Mouse (Mus musculus) liver (tissue): ENCODE results near the gene Rom1.
A peak's percentile ranks its signal among the peaks of the same experiment; 100 is the strongest.
"Not testable (repeated sequence)": the region's sequence is repeated elsewhere in the genome, so short reads cannot be mapped to it uniquely, and the experiment has no call there.

ENCODE experiments used
- DNase-seq: peaks from one replicate; pipeline ENCODE4 v3.0.0-alpha.2; 2020; ENCODE audit warnings: mixed read lengths

The Rom1 gene

DNA sequence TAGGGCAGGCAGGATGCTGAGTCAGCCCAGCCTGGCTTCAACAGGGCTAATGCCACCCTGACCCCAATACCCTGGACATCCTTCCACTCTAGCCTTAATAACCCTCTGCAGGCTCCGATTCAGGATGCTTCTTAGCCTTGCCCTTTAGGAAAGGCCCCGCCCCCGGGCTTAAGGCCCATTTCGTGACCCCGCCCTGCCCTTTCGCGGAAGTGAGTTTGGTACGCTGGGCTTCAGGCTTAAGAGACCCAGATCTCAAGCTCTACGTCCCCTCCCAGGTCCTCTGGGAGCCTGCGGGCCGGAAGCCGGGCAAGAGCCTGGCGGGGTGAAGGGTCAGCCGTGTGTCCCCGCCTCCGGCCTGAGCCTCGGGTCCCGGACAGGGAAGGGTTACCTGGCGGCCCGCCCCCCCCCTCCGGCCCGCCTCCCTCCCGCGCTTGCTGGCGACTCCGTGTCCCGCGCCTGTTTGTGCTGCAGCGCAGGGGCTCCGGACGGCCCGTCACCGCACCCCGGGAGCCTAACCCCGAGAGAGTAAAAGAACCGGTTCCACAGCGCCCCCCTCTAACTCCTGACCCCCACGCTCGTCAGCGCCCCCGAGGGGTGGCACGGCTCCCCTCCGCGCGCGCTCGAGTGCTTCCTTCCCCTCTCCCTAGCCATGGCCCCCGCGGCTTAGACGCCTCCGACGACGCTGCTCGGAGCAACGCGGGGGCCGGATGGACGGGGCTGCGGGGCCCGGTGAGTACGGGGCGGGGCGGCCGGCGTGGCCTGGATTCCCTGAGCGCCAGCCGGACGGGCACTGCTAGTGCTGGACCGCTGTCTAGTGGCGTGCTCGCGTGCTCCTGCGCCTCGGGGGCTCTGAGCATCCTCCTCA lies at the start of gene Rom1, which contains the start of gene Eml3:
Rom1 (minus strand) TSS at position 133 of the 865 bp plus-strand sequence.
Eml3 (plus strand) TSS at position 329 of the 865 bp plus-strand sequence.
- peak; percentile 89 for DNase-seq

GRCm38 (mm10) chr19:8976535-8976934 lies 47.4 kb upstream of the Rom1 start:
- DNase-seq = peak; percentile 48

DNA sequence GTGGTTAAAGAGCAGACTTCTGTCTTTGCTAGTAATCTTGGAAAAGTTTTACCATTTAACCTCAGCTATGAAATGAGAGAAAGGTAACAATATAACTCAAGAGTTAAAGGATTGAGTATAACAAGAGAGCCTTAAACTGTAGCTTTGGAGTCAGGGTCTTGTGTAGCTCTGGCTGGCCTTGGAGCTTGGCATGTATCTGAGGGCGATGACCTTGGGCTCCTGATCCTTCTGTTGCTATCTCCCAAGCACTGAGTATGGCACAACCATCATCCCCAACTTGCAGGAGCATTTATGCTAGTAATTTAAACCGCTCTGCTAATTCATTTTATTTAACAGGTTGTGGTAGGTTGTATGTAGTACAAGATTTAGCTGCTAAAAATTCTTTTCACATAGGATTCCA lies 46.3 kb upstream of the Rom1 start:
- no peak for DNase-seq

GRCm38 (mm10) chr19:8974638-8975037 lies 45.5 kb upstream of the Rom1 start:
- DNase-seq = no peak

DNA sequence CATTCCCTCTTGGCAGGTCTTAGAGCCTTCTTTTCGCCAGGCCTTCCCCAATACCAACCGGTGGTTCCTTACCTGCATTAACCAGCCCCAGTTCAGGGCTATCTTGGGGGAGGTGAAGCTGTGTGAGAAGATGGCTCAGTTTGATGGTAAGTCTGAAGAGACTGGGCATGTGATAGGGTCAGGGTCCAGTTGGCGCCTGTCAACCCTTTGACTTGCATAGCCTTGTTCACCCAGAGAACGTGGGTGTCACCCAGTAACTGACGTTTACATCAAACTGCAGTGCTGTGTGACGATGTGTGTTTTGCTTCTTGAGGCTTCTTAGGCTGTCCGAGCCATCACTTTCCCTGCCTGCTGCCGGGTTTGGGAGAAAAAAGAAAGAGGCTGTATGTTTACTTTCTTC lies 43.3 kb upstream of the Rom1 start:
- not testable (repeated sequence) for DNase-seq

DNA sequence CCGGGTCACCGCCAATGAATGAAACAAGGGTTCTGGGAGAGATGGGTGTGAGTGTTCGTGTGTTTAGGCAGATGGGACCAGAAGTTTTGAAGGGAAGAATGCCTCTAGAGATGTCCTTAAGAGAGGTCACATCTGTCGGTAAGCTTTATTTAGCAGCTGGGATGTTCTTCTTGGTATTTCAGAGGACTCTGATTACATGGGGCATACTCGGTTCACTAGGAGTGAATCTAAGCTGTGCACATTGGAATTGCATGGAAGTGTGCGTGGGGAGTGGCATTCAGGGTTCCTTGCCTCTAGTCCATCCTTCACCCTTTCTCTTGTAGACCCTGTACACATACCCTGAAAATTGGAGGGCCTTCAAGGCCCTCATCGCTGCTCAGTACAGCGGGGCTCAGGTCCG lies 38.7 kb upstream of the Rom1 start:
- DNase-seq = no peak

DNA sequence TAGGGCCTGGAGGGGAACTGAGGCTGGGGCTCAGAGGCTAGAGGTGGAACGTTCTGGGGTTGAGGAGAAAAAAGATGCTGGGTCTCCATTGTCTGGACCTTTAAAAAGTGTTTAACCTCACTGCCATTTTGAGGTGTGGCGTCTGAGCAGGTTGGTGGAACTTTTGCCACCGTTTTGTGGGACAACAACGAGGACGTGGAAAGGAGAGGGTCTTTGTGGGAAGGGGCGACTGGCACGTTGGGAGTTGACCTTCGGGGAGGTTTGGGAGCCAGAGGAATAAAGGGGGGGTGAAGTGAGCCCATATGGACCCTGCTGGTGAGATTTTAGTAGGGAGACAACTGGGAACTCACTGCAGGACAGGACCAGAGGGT lies 38.2 kb upstream of the Rom1 start:
- no peak for DNase-seq

- DNase-seq = peak; percentile 99
These were observed 37.6 kb upstream of the Rom1 start, which contains the start of gene Eef1g for GRCm38 (mm10) chr19:8966590-8967372. TSS of gene Eef1g (plus strand) at chr19:8967041.

GRCm38 (mm10) chr19:8966198-8966589 lies 37.0 kb upstream of the Rom1 start:
- no peak for DNase-seq

GRCm38 (mm10) chr19:8965771-8966170 lies 36.6 kb upstream of the Rom1 start:
- no peak for DNase-seq

GRCm38 (mm10) chr19:8965075-8965474 lies 35.9 kb upstream of the Rom1 start:
- no peak for DNase-seq

- no peak for DNase-seq
These were observed 33.1 kb upstream of the Rom1 start for GRCm38 (mm10) chr19:8962256-8962655.

- no peak for DNase-seq
These were observed 25.0 kb upstream of the Rom1 start for GRCm38 (mm10) chr19:8954171-8954570.

- peak; percentile 87 for DNase-seq
These were observed 24.2 kb upstream of the Rom1 start, which contains the start of gene Tut1 for GRCm38 (mm10) chr19:8953135-8954039. TSS of gene Tut1 (plus strand) at chr19:8953847.

DNA sequence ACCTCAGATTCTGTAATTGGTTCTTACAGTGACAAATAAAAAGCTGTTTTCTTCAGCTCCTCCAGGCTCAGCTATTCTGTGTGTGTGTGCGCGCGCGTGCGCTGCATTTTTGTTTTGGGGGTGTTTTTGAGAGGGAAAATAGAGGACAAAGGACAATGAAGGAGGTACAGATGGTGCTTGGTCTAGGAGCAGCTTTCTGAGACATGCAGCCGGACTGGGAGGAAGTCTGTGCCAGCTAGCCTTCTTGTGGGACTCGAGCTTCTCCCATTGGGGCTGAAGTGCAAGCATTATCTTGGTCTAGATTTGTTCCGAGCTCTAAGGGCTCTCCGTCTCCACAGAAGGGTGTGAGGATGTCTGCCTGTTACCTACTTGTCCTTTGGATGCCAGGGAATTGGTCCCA lies 23.1 kb upstream of the Rom1 start:
- no peak for DNase-seq

GRCm38 (mm10) chr19:8950190-8950589 lies 21.0 kb upstream of the Rom1 start:
- no peak for DNase-seq

- peak; percentile 67 for DNase-seq
These were observed 17.8 kb upstream of the Rom1 start for GRCm38 (mm10) chr19:8946929-8947328.

DNA sequence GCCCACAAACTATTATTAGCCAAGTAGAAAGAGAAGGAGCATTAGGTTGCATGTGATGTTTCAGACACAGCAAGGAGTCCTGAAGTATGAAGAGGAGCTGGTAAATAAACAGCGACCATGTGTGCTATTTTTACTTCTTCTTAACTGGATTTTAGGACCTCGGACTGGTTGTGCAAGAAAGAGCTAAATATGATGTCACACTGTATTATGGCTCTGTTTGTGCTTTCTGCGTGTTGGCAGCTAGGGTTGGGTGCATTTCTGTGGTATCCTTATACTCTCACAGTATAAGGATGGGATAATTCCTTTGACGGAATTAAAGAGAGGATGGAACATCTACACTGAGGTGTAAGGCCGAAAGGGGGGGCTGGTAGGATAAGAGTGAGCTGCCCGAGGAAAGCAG lies 16.1 kb upstream of the Rom1 start:
- no peak for DNase-seq

GRCm38 (mm10) chr19:8944750-8945149 lies 15.6 kb upstream of the Rom1 start:
- DNase-seq = peak; percentile 80

- peak; percentile 84 for DNase-seq
These were observed 14.9 kb upstream of the Rom1 start for GRCm38 (mm10) chr19:8944062-8944461.

DNA sequence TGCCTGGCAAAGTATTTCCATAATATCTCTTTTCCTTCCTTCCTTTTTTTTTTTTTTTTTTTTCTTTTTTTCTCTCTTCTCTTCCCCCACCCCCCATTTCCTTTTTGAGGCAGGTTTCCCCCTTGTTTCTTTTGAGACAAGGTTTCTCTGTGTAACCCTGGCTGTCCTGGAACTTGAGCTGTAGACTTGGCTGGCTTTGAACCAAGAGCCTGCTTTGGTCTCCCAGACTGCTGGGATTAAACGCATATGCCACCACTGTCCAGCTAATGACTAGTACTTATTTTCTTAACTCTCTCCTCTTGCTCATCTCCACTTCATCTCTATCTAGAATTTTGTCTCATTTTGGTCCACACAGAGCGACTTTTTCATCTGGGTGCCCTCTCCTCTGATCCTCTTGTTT lies 13.9 kb upstream of the Rom1 start:
- DNase-seq = no peak

- DNase-seq = peak; percentile 63
These were observed 13.3 kb upstream of the Rom1 start for GRCm38 (mm10) chr19:8942276-8942964.
